Mouse (Mus musculus): ENCODE results near the gene Hdac7. TPM values are rescaled to one million over a fixed set of nuclear protein-coding genes. Genes with fewer than 3 reads are reported as not detected.
A peak's percentile ranks its signal among the peaks of the same experiment; 100 is the strongest.

Gene Hdac7
- polyA plus RNA-seq, 1 experiment = 87.1 TPM

- DNase-seq (ENCODE audit: low read depth) = no peak
These were observed 29.6 kb downstream of the Hdac7 start for GRCm38 (mm10) chr15:97814703-97815102.

- DNase-seq (ENCODE audit: low read depth) = no peak
These were observed 30.7 kb downstream of the Hdac7 start for GRCm38 (mm10) chr15:97813452-97814204.

GRCm38 (mm10) chr15:97812875-97813274 lies 31.4 kb downstream of the Hdac7 start:
- no peak for DNase-seq (ENCODE audit: low read depth)

- DNase-seq (ENCODE audit: low read depth) = peak; percentile 63
These were observed 32.2 kb downstream of the Hdac7 start for GRCm38 (mm10) chr15:97812126-97812525.

- no peak for DNase-seq (ENCODE audit: low read depth)
These were observed 33.0 kb downstream of the Hdac7 start for GRCm38 (mm10) chr15:97811307-97811706.

GRCm38 (mm10) chr15:97810399-97810798 lies 33.9 kb downstream of the Hdac7 start:
- no peak for DNase-seq (ENCODE audit: low read depth)

- DNase-seq (ENCODE audit: low read depth) = no peak
These were observed 34.4 kb downstream of the Hdac7 start for GRCm38 (mm10) chr15:97809942-97810341.

GRCm38 (mm10) chr15:97809206-97809605 lies 35.1 kb downstream of the Hdac7 start:
- DNase-seq (ENCODE audit: low read depth) = no peak

- DNase-seq (ENCODE audit: low read depth) = no peak
These were observed 35.8 kb downstream of the Hdac7 start for GRCm38 (mm10) chr15:97808532-97808931.

GRCm38 (mm10) chr15:97807867-97808266 lies 36.4 kb downstream of the Hdac7 start:
- no peak for DNase-seq (ENCODE audit: low read depth)

- no peak for DNase-seq (ENCODE audit: low read depth)
These were observed 41.7 kb downstream of the Hdac7 start for GRCm38 (mm10) chr15:97802575-97802974.

GRCm38 (mm10) chr15:97801811-97802210 lies 42.5 kb downstream of the Hdac7 start:
- no peak for DNase-seq (ENCODE audit: low read depth)

- DNase-seq (ENCODE audit: low read depth) = no peak
These were observed 43.4 kb downstream of the Hdac7 start for GRCm38 (mm10) chr15:97800853-97801252.

- no peak for DNase-seq (ENCODE audit: low read depth)
These were observed 44.9 kb downstream of the Hdac7 start for GRCm38 (mm10) chr15:97799446-97799845.

- DNase-seq (ENCODE audit: low read depth) = no peak
These were observed 46.2 kb downstream of the Hdac7 start for GRCm38 (mm10) chr15:97798134-97798533.

GRCm38 (mm10) chr15:97796674-97797310 lies 47.5 kb downstream of the Hdac7 start:
- DNase-seq (ENCODE audit: low read depth) = no peak

GRCm38 (mm10) chr15:97795559-97796235 lies 48.6 kb downstream of the Hdac7 start:
- DNase-seq (ENCODE audit: low read depth) = no peak

GRCm38 (mm10) chr15:97794268-97794667 lies 50.0 kb downstream of the Hdac7 start:
- no peak for DNase-seq (ENCODE audit: low read depth)

GRCm38 (mm10) chr15:97793386-97794153 lies 50.7 kb downstream of the Hdac7 start:
- DNase-seq (ENCODE audit: low read depth) = no peak

GRCm38 (mm10) chr15:97791126-97791700 lies 53.1 kb downstream of the Hdac7 start:
- no peak for DNase-seq (ENCODE audit: low read depth)

GRCm38 (mm10) chr15:97789761-97790505 lies 54.4 kb downstream of the Hdac7 start:
- no peak for DNase-seq (ENCODE audit: low read depth)

Data from gonadal fat pad, adult 2 months (tissue).